Mouse (Mus musculus) heart, embryonic 16.5 days (tissue): ENCODE data around the gene Slx1b. TPM values are rescaled to one million over a fixed set of nuclear protein-coding genes. Genes with fewer than 3 reads are reported as not detected.
"Not testable (repeated sequence)": the region's sequence is repeated elsewhere in the genome, so short reads cannot be mapped to it uniquely, and the experiment has no call there.

Source experiments
- ATAC-seq: fragments of 200-750 bp; cut with Nextera tagmentation; replicated peaks from 2 replicates; pipeline ENCODE4 v1.8.0; 2017; ENCODE audit warnings: moderate number of reproducible peaks; ENCODE audit not compliant: insufficient read depth, low FRiP score; ENCODE audit errors: extremely low read depth
- H3K27ac ChIP-seq: fragments of 300-500 bp; sonication (generic); 2 replicates; pipeline ENCODE4 v1.5.1; 2014; ENCODE audit warnings: mild to moderate bottlenecking, low read length, control low read depth, moderate library complexity
- H3K27me3 ChIP-seq: fragments of 300-500 bp; sonication (generic); 2 replicates; pipeline ENCODE4 v1.6.1; 2014; ENCODE audit warnings: low read length, mixed read lengths; ENCODE audit not compliant: control insufficient read depth, insufficient read depth
- H3K36me3 ChIP-seq: fragments of 300-500 bp; sonication (generic); 2 replicates; pipeline ENCODE4 v1.6.1; 2014; ENCODE audit not compliant: control insufficient read depth, insufficient read depth
- H3K4me1 ChIP-seq: fragments of 300-500 bp; sonication (generic); 2 replicates; pipeline ENCODE4 v1.6.1; 2014; ENCODE audit warnings: low read length, mixed read lengths; ENCODE audit not compliant: control insufficient read depth, insufficient read depth
- H3K4me2 ChIP-seq: fragments of 300-500 bp; sonication (generic); 2 replicates; pipeline ENCODE4 v1.6.1; 2014; ENCODE audit warnings: low read depth, mild to moderate bottlenecking, control low read depth, low read length
- H3K4me3 ChIP-seq: fragments of 300-500 bp; sonication (generic); 2 replicates; pipeline ENCODE4 v1.5.1; 2014; ENCODE audit warnings: mild to moderate bottlenecking, control low read depth, low read length
- H3K9ac ChIP-seq: fragments of 300-500 bp; sonication (generic); 2 replicates; pipeline ENCODE4 v1.6.1; 2014; ENCODE audit warnings: low read length, control low read depth
- H3K9me3 ChIP-seq: fragments of 300-500 bp; sonication (generic); replicated peaks from 2 replicates; pipeline ENCODE4 v1.6.1; 2016; ENCODE audit warnings: low read length; ENCODE audit not compliant: control insufficient read depth
- WGBS: fragments of 180-500 bp; shearing (Covaris S2); extraction: QIAGEN DNeasy Blood & Tissue Kit; methylation state at CpG from one replicate; pipeline ENCODE4 v1.1.7; 2014; 5-methylcytosine and 5-hydroxymethylcytosine counted together
- polyA plus RNA-seq: library from polyadenylated mRNA; unstranded; fragments of >200 nt; fragmentation: Nextera tagmentation; extraction: Ambion mirVana; gene quantifications from 2 replicates; pipeline ENCODE4 v1.2.1, GENCODE M21; 2015

Slx1b gene
- polyA plus RNA-seq, result 6.6 and 6.7 TPM in 2 replicates

GRCm38 (mm10) chr7:126695631-126696207 lies at the start of gene Slx1b:
TSS of gene Slx1b (minus strand) at chr7:126695784.
- Histone ChIP-seq H3K4me2 (peak within 1 kb of the TSS; percentile 89), H3K36me3 (peaks cover 15% of the 10 kb centered on the region), H3K4me3 (peak within 1 kb of the TSS; percentile 86), H3K9ac (peak within 1 kb of the TSS; percentile 96), H3K27ac (peak within 1 kb of the TSS; percentile 97), H3K9me3 (no peaks in the 10 kb centered on the region), H3K4me1 (peaks cover 24% of the 10 kb centered on the region), H3K27me3 (no peaks in the 10 kb centered on the region)
- under 1% methylated on average over 40 of the region's 40 CpGs for WGBS
- ATAC-seq, result peak; percentile 95

- no peaks in the 10 kb centered on the region for H3K4me1 ChIP-seq
- no peaks in the 10 kb centered on the region for H3K9me3 ChIP-seq
- H3K9ac ChIP-seq, result no peak overlapping the region
- no peaks in the 10 kb centered on the region for H3K36me3 ChIP-seq
- no peaks in the 10 kb centered on the region for H3K27me3 ChIP-seq
- no peak overlapping the region for H3K4me3 ChIP-seq
- no peak overlapping the region for H3K27ac ChIP-seq
- ATAC-seq, result no peak
- no peak overlapping the region for H3K4me2 ChIP-seq
- 89% methylated on average over 13 of the region's 13 CpGs for WGBS
These were observed 46.4 kb upstream of the Slx1b start for GRCm38 (mm10) chr7:126741964-126742482.

DNA sequence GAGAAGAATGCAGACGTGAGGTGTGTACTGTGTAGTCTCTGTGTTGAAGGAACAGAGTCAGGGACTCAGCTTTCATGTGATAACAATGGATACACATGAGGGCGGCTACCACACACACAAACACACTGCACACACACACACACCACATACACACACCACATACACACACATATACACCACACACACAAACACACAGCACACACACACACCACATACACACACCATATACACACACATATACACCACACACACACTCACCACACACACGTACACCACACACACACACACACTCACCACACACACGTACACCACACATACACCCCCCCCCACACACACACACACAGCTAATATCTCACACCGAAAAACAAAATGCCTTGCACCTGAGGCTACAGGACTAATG lies 45.9 kb upstream of the Slx1b start:
- Histone ChIP-seq H3K27me3 (no peaks in the 10 kb centered on the region), H3K27ac (no peak overlapping the region), H3K4me1 (no peaks in the 10 kb centered on the region), H3K36me3 (no peaks in the 10 kb centered on the region), H3K9me3 (no peaks in the 10 kb centered on the region), H3K4me3 (no peak overlapping the region), H3K4me2 (no peak overlapping the region), H3K9ac (no peak overlapping the region)
- ATAC-seq, result no peak
- WGBS, result 81% methylated on average over 5 of the region's 5 CpGs

DNA sequence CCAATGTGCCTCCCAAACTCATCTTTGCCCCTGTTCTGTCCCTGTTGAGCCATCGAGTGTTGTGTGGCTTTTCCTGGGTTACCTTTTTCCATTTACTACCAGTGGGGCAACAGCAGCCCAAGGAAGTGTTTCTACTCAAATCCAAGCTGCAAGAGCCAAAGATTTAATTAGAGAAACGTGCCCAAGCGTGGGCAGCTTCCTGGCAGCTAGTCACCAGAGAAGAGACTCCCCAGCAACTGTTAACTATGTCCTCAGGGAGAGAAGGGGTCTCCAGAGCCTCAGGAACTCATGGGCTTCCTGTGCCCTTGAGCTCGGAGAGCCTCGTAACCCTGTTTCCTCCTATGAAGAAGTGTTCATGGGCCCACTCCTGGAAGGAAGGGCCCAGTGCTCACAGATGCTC lies 45.4 kb upstream of the Slx1b start:
- Histone ChIP-seq H3K9ac (no peak overlapping the region), H3K27ac (no peak overlapping the region), H3K9me3 (no peaks in the 10 kb centered on the region), H3K36me3 (no peaks in the 10 kb centered on the region), H3K4me1 (no peaks in the 10 kb centered on the region), H3K4me3 (no peak overlapping the region), H3K4me2 (no peak overlapping the region), H3K27me3 (no peaks in the 10 kb centered on the region)
- WGBS, result 59% methylated on average over 5 of the region's 5 CpGs
- no peak for ATAC-seq

DNA sequence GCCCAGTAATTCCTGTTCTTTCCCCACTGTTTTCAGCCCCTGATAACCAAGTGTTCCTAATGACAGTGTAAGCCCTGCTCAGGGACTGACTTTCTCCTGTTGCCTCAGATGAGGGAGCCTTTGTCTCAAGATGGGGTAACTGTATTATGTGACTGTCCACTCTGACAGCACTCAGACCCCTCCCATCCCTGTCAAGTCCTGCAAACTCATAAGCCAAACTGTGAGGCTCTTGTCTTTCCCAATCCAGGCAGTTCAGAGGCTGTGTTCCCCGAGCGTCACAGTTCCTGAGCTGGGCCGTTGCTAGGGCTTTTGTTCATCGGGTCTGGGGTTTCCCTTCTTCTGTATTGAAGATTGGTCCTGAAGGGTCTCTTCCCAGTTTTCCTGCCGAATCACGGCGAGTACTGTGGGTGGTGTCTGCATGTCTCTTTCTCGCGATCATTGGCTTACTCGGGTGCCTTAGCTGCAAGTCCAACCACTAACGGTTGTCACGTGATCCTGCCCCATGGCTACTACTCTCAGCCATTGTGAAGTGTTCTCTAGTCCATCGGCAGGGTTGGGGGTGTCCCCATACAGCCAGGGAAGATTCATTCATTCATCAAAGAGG lies 44.6 kb upstream of the Slx1b start:
- no peak overlapping the region for H3K4me2 ChIP-seq
- no peaks in the 10 kb centered on the region for H3K36me3 ChIP-seq
- H3K27me3 ChIP-seq, result no peaks in the 10 kb centered on the region
- no peaks in the 10 kb centered on the region for H3K9me3 ChIP-seq
- 77% methylated on average over 13 of the region's 13 CpGs for WGBS
- no peak overlapping the region for H3K27ac ChIP-seq
- no peak overlapping the region for H3K4me3 ChIP-seq
- no peaks in the 10 kb centered on the region for H3K4me1 ChIP-seq
- ATAC-seq, result no peak
- H3K9ac ChIP-seq, result no peak overlapping the region

DNA sequence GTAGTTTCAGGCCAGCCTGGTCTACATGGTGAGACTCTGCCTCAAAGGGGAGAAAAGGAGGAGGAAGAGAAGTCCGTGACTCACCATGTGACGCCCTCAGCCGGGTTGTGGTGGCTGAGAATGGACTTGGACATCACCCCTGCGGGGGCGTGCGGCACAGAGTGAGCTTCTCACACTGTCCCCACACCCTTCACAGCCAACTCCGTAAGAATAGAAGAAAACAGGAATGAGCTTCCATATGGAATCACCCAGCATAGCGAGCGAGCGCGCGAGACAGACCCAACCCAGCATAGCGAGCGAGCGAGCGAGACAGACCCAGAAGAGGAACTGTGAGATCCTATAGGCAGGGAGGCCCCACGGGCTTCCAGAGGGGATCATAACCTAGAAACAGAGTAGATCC lies 44.0 kb upstream of the Slx1b start:
- no peak for ATAC-seq
- Histone ChIP-seq H3K27ac (no peak overlapping the region), H3K36me3 (no peaks in the 10 kb centered on the region), H3K4me1 (no peaks in the 10 kb centered on the region), H3K27me3 (no peaks in the 10 kb centered on the region), H3K4me3 (no peak overlapping the region), H3K9me3 (no peaks in the 10 kb centered on the region), H3K9ac (no peak overlapping the region), H3K4me2 (no peak overlapping the region)
- 77% methylated on average over 17 of the region's 17 CpGs for WGBS

GRCm38 (mm10) chr7:126736122-126736521 lies 40.5 kb upstream of the Slx1b start:
- no peaks in the 10 kb centered on the region for H3K27me3 ChIP-seq
- no peaks in the 10 kb centered on the region for H3K9me3 ChIP-seq
- 71% methylated on average over 8 of the region's 8 CpGs for WGBS
- no peak overlapping the region for H3K9ac ChIP-seq
- no peaks in the 10 kb centered on the region for H3K36me3 ChIP-seq
- no peak overlapping the region for H3K4me2 ChIP-seq
- H3K4me1 ChIP-seq, result no peaks in the 10 kb centered on the region
- no peak for ATAC-seq
- H3K27ac ChIP-seq, result no peak overlapping the region
- H3K4me3 ChIP-seq, result no peak overlapping the region

- H3K4me1 ChIP-seq, ATAC-seq: not testable (repeated sequence)
- whole genome bisulfite sequencing, result 66% methylated on average over 4 of the region's 4 CpGs
These were observed 34.7 kb upstream of the Slx1b start for GRCm38 (mm10) chr7:126730256-126730789.

GRCm38 (mm10) chr7:126725667-126726066 lies 30.1 kb upstream of the Slx1b start:
- Histone ChIP-seq H3K9me3 (no peaks in the 10 kb centered on the region), H3K4me3 (no peak overlapping the region), H3K4me2 (no peak overlapping the region), H3K4me1 (no peaks in the 10 kb centered on the region), H3K27ac (no peak overlapping the region), H3K36me3 (no peaks in the 10 kb centered on the region), H3K9ac (no peak overlapping the region), H3K27me3 (no peaks in the 10 kb centered on the region; the same call in 1 of the 2 replicates)
- no peak for ATAC-seq
- 72% methylated on average over 5 of the region's 5 CpGs for WGBS

More at GRCm38 (mm10) chr7:126730256-126730789, 34.7 kb upstream of the Slx1b start:
- not testable (repeated sequence) for H3K9ac ChIP-seq, H3K4me2 ChIP-seq, H3K36me3 ChIP-seq, H3K27ac ChIP-seq, H3K27me3 ChIP-seq, H3K4me3 ChIP-seq, H3K9me3 ChIP-seq
